Mouse (Mus musculus): Measurements from ENCODE around the gene Eef1g. TPM values are rescaled to one million over a fixed set of nuclear protein-coding genes. Genes with fewer than 3 reads are reported as not detected.

Eef1g gene
- total and polyA plus RNA-seq, 3 experiments: 191 to 260 (median 224) TPM

- peaks cover 11% of the 10 kb centered on the region for H3K36me3 ChIP-seq (ENCODE audit: control insufficient read depth, insufficient read depth, low read length)
Observed at GRCm38 (mm10) chr19:8981450-8982168, 14.8 kb downstream of the Eef1g start.

GRCm38 (mm10) chr19:8982303-8983149, 15.7 kb downstream of the Eef1g start:
- TF ChIP-seq POLR2A (IDR thresholded peaks at IDR 0.05; ENCODE audit: insufficient read depth, low read depth, low read length) (no peak), CTCF (IDR thresholded peaks at IDR 0.05) (no peak), EP300 (IDR thresholded peaks at IDR 0.05; ENCODE audit: insufficient read depth, low read depth, low read length) (no peak)
- no peaks in the 10 kb centered on the region for H3K79me2 ChIP-seq (replicated peaks; ENCODE audit: control insufficient read depth, insufficient read depth, low read length)
- peak overlapping the region; percentile 48 for H3K27ac ChIP-seq
- intact Hi-C loops (cut with DNase I): no loop called here
- H3K4me1 ChIP-seq (ENCODE audit: control insufficient read depth, insufficient read depth, low read length): peaks cover 30% of the 10 kb centered on the region
- DNase-seq: no peak
- WGBS: 39% methylated on average over 5 of the region's 5 CpGs
- H3K27me3 ChIP-seq (ENCODE audit: control insufficient read depth, insufficient read depth, low read length): no peaks in the 10 kb centered on the region
- H3K9ac ChIP-seq (ENCODE audit: low read depth, low read length): no peak overlapping the region
- no peak overlapping the region for H3K4me3 ChIP-seq
- H3K36me3 ChIP-seq (ENCODE audit: control insufficient read depth, insufficient read depth, low read length): peaks cover 6% of the 10 kb centered on the region

More at GRCm38 (mm10) chr19:8981450-8982168, 14.8 kb downstream of the Eef1g start:
- Histone ChIP-seq H3K27me3 (ENCODE audit: control insufficient read depth, insufficient read depth, low read length) (no peaks in the 10 kb centered on the region), H3K79me2 (replicated peaks; ENCODE audit: control insufficient read depth, insufficient read depth, low read length) (no peaks in the 10 kb centered on the region), H3K9ac (ENCODE audit: low read depth, low read length) (no peak overlapping the region), H3K4me1 (ENCODE audit: control insufficient read depth, insufficient read depth, low read length) (peaks cover 30% of the 10 kb centered on the region), H3K4me3 (no peak overlapping the region), H3K27ac (peak overlapping the region; percentile 20; the same call in 1 of the 2 replicates)
- no peak for DNase-seq
- 48% methylated on average over 2 of the region's 2 CpGs for WGBS
- TF ChIP-seq EP300 (IDR thresholded peaks at IDR 0.05; ENCODE audit: insufficient read depth, low read depth, low read length): 0 out of 2 replicates have a peak, but pooled peaks have one; percentile 19
- TF ChIP-seq POLR2A (IDR thresholded peaks at IDR 0.05; ENCODE audit: insufficient read depth, low read depth, low read length): no peak
- intact Hi-C loops (cut with DNase I): no loop called here

GRCm38 (mm10) chr19:8983150-8983650, 16.4 kb downstream of the Eef1g start:
- peaks cover 6% of the 10 kb centered on the region for H3K36me3 ChIP-seq (ENCODE audit: control insufficient read depth, insufficient read depth, low read length)
- 23% methylated on average over 4 of the region's 4 CpGs for WGBS
- peaks cover 34% of the 10 kb centered on the region for H3K4me1 ChIP-seq (ENCODE audit: control insufficient read depth, insufficient read depth, low read length)
- H3K9ac ChIP-seq (ENCODE audit: low read depth, low read length): peak overlapping the region; percentile 3; the same call in 1 of the 2 replicates
- intact Hi-C loops (cut with DNase I): no loop called here
- H3K27ac ChIP-seq: peak overlapping the region; percentile 48; the same call in 1 of the 2 replicates
- peak in 1 of 2 experiments; percentile 65 for DNase-seq
- no peak overlapping the region for H3K4me3 ChIP-seq
- TF ChIP-seq CTCF (IDR thresholded peaks at IDR 0.05) (no peak), EP300 (IDR thresholded peaks at IDR 0.05; ENCODE audit: insufficient read depth, low read depth, low read length) (0 out of 2 replicates have a peak, but pooled peaks have one; percentile 20), POLR2A (IDR thresholded peaks at IDR 0.05; ENCODE audit: insufficient read depth, low read depth, low read length) (0 out of 2 replicates have a peak, but pooled peaks have one; percentile 20)
- H3K79me2 ChIP-seq (replicated peaks; ENCODE audit: control insufficient read depth, insufficient read depth, low read length): no peaks in the 10 kb centered on the region
- no peaks in the 10 kb centered on the region for H3K27me3 ChIP-seq (ENCODE audit: control insufficient read depth, insufficient read depth, low read length)

- WGBS: 20% methylated on average over 7 of the region's 7 CpGs
- Histone ChIP-seq H3K27me3 (ENCODE audit: control insufficient read depth, insufficient read depth, low read length) (no peaks in the 10 kb centered on the region), H3K79me2 (replicated peaks; ENCODE audit: control insufficient read depth, insufficient read depth, low read length) (no peaks in the 10 kb centered on the region), H3K27ac (peak overlapping the region; percentile 48; the same call in 1 of the 2 replicates), H3K4me1 (ENCODE audit: control insufficient read depth, insufficient read depth, low read length) (peaks cover 39% of the 10 kb centered on the region), H3K36me3 (ENCODE audit: control insufficient read depth, insufficient read depth, low read length) (peaks cover 1% of the 10 kb centered on the region), H3K9ac (ENCODE audit: low read depth, low read length) (no peak overlapping the region), H3K4me3 (no peak overlapping the region)
- no peak for TF ChIP-seq CTCF (IDR thresholded peaks at IDR 0.05)
- TF ChIP-seq EP300 (IDR thresholded peaks at IDR 0.05; ENCODE audit: insufficient read depth, low read depth, low read length): 0 out of 2 replicates have a peak, but pooled peaks have one; percentile 14
- peak; percentile 71 to 83 for DNase-seq
- intact Hi-C loops (cut with DNase I): no loop called here
Observed at GRCm38 (mm10) chr19:8984255-8984868, 17.5 kb downstream of the Eef1g start.

GRCm38 (mm10) chr19:8985891-8986290, 19.1 kb downstream of the Eef1g start:
- TF ChIP-seq EP300 (IDR thresholded peaks at IDR 0.05; ENCODE audit: insufficient read depth, low read depth, low read length) (no peak), POLR2A (IDR thresholded peaks at IDR 0.05; ENCODE audit: insufficient read depth, low read depth, low read length) (no peak), CTCF (IDR thresholded peaks at IDR 0.05) (no peak)
- no peaks in the 10 kb centered on the region; the same call in 1 of the 2 replicates for H3K36me3 ChIP-seq (ENCODE audit: control insufficient read depth, insufficient read depth, low read length)
- H3K9ac ChIP-seq (ENCODE audit: low read depth, low read length): no peak overlapping the region
- peaks cover 36% of the 10 kb centered on the region for H3K4me1 ChIP-seq (ENCODE audit: control insufficient read depth, insufficient read depth, low read length)
- intact Hi-C loops (cut with DNase I): no loop called here
- H3K79me2 ChIP-seq (replicated peaks; ENCODE audit: control insufficient read depth, insufficient read depth, low read length): no peaks in the 10 kb centered on the region
- WGBS: 43% methylated on average over 5 of the region's 5 CpGs
- H3K27me3 ChIP-seq (ENCODE audit: control insufficient read depth, insufficient read depth, low read length): no peaks in the 10 kb centered on the region
- H3K4me3 ChIP-seq: no peak overlapping the region
- no peak for DNase-seq
- H3K27ac ChIP-seq: no peak overlapping the region

All from heart, adult 2 months (tissue).